Mouse (Mus musculus): ENCODE measurements around the gene Ccnd2. TPM values are rescaled to one million over a fixed set of nuclear protein-coding genes. Genes with fewer than 3 reads are reported as not detected.

Ccnd2 gene
- polyA plus RNA-seq, 1 experiment from 2014 or later: 684 TPM

DNA sequence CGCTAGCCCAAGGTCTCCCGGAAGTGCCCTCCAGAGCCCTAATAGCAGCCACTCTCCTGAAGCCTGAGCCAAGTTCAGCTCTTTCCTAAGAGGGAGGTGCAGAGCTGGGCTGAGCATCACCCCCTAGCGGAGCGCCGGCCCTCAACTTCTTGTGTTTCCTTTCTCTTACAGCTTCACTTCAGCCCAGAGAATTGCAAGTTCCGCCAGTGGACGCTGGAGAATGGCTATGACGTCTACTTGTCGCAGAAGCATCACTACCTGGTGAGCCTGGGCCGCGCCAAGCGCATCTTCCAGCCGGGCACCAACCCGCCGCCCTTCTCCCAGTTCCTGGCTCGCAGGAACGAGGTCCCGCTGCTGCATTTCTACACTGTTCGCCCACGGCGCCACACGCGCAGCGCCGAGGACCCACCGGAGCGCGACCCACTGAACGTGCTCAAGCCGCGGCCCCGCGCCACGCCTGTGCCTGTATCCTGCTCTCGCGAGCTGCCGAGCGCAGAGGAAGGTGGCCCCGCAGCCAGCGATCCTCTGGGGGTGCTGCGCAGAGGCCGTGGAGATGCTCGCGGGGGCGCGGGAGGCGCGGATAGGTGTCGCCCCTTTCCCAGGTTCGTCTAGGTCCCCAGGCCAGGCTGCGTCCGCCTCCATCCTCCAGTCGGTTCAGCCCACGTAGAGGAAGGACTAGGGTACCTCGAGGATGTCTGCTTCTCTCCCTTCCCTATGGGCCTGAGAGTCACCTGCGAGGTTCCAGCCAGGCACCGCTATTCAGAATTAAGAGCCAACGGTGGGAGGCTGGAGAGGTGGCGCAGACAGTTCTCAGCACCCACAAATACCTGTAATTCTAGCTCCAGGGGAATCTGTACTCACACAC lies 71.9 kb downstream of the Ccnd2 start:
- no peak overlapping the region for H3K27ac ChIP-seq (ENCODE audit: low read depth)
- 2% methylated on average over 58 of the region's 59 CpGs for WGBS
- peak; percentile 92 for ATAC-seq (ENCODE audit: insufficient read depth)

More for the DNA sequence above, 71.9 kb downstream of the Ccnd2 start:
- Histone ChIP-seq H3K4me2 (peak overlapping the region; percentile 97), H3K4me3 (ENCODE audit: low read depth, low read length) (peak overlapping the region; percentile 53), H3K9ac (peak overlapping the region; percentile 50), H3K4me1 (ENCODE audit: insufficient read depth) (no peaks in the 10 kb centered on the region), H3K9me3 (ENCODE audit: low read depth, low read length) (no peaks in the 10 kb centered on the region), H3K36me3 (ENCODE audit: insufficient read depth) (no peaks in the 10 kb centered on the region), H3K27me3 (ENCODE audit: insufficient read depth, low read length) (peaks cover 19% of the 10 kb centered on the region)
- peak; percentile 86 for DNase-seq
- TF ChIP-seq CTCF (IDR thresholded peaks at IDR 0.05; ENCODE audit: low read depth): peak; percentile 67

Other genes starting within 250 kb of the Ccnd2 start
- 0.13 TPM in 1 of 2 replicates, not detected in the other for gene Dyrk4, start 230.4 kb downstream of the Ccnd2 start, polyA plus RNA-seq (2014; fragmentation: Nextera tagmentation; extraction: Ambion mirVana)
- 79.8 and 85.6 TPM in 2 replicates for gene Rad51ap1, start 212.6 kb downstream of the Ccnd2 start, polyA plus RNA-seq (2014; fragmentation: Nextera tagmentation; extraction: Ambion mirVana)
- gene D6Wsu163e, start 212.2 kb downstream of the Ccnd2 start, polyA plus RNA-seq (2014; fragmentation: Nextera tagmentation; extraction: Ambion mirVana): 15.6 and 16.7 TPM in 2 replicates
- not detected in 2 replicates for gene Fgf6, start 136.6 kb downstream of the Ccnd2 start, polyA plus RNA-seq (2014; fragmentation: Nextera tagmentation; extraction: Ambion mirVana)
- gene Fgf23, start 79.3 kb downstream of the Ccnd2 start, polyA plus RNA-seq (2014; fragmentation: Nextera tagmentation; extraction: Ambion mirVana): not detected in 2 replicates
- gene Tigar, start 42.6 kb downstream of the Ccnd2 start, polyA plus RNA-seq (2014; fragmentation: Nextera tagmentation; extraction: Ambion mirVana): 3.0 and 3.5 TPM in 2 replicates